Mouse (Mus musculus): ENCODE data around the gene Alg2.

Gene Alg2

GRCm38 (mm10) chr4:47449586-47450522 is 24.3 kb downstream of the Alg2 start:
- DNase-seq (ENCODE audit: low spot score in 2 of 2) = no peak

GRCm38 (mm10) chr4:47449116-47449515 is 25.0 kb downstream of the Alg2 start:
- DNase-seq (ENCODE audit: low spot score in 2 of 2) = no peak

- DNase-seq (ENCODE audit: low spot score in 2 of 2) = no peak
Measured at GRCm38 (mm10) chr4:47448526-47448925, 25.6 kb downstream of the Alg2 start.

- no peak for DNase-seq (ENCODE audit: low spot score in 2 of 2)
Measured at GRCm38 (mm10) chr4:47440951-47441350, 33.2 kb downstream of the Alg2 start.

GRCm38 (mm10) chr4:47438956-47439355 is 35.2 kb downstream of the Alg2 start:
- no peak for DNase-seq (ENCODE audit: low spot score in 2 of 2)

GRCm38 (mm10) chr4:47437365-47438340 is 36.5 kb downstream of the Alg2 start:
- DNase-seq (ENCODE audit: low spot score in 2 of 2) = peak; percentile 29 to 63

- DNase-seq (ENCODE audit: low spot score in 2 of 2) = no peak
Measured at GRCm38 (mm10) chr4:47435566-47436360, 38.4 kb downstream of the Alg2 start.

- DNase-seq (ENCODE audit: low spot score in 2 of 2) = no peak
Measured at GRCm38 (mm10) chr4:47435131-47435530, 39.0 kb downstream of the Alg2 start.

GRCm38 (mm10) chr4:47432766-47433165 is 41.4 kb downstream of the Alg2 start:
- no peak for DNase-seq (ENCODE audit: low spot score in 2 of 2)

GRCm38 (mm10) chr4:47431081-47431480 is 43.1 kb downstream of the Alg2 start:
- DNase-seq (ENCODE audit: low spot score in 2 of 2) = no peak

- DNase-seq (ENCODE audit: low spot score in 2 of 2) = no peak
Measured at GRCm38 (mm10) chr4:47430557-47430956, 43.6 kb downstream of the Alg2 start.

GRCm38 (mm10) chr4:47427606-47428005 is 46.5 kb downstream of the Alg2 start:
- DNase-seq (ENCODE audit: low spot score in 2 of 2) = no peak

- DNase-seq (ENCODE audit: low spot score in 2 of 2) = no peak
Measured at GRCm38 (mm10) chr4:47425247-47425830, 48.8 kb downstream of the Alg2 start.

GRCm38 (mm10) chr4:47424376-47424775 is 49.8 kb downstream of the Alg2 start:
- DNase-seq (ENCODE audit: low spot score in 2 of 2) = no peak

GRCm38 (mm10) chr4:47422946-47423345 is 51.2 kb downstream of the Alg2 start:
- DNase-seq (ENCODE audit: low spot score in 2 of 2) = no peak

GRCm38 (mm10) chr4:47422194-47422593 is 51.9 kb downstream of the Alg2 start:
- no peak for DNase-seq (ENCODE audit: low spot score in 2 of 2)

GRCm38 (mm10) chr4:47420191-47420590 is 53.9 kb downstream of the Alg2 start:
- DNase-seq (ENCODE audit: low spot score in 2 of 2) = no peak

- no peak for DNase-seq (ENCODE audit: low spot score in 2 of 2)
Measured at GRCm38 (mm10) chr4:47419268-47419973, 54.7 kb downstream of the Alg2 start.

- DNase-seq (ENCODE audit: low spot score in 2 of 2) = no peak
Measured at GRCm38 (mm10) chr4:47417871-47418270, 56.3 kb downstream of the Alg2 start.
